10 mouse cellular contexts compared by ENCODE assay signal in the genomic region with DNA sequence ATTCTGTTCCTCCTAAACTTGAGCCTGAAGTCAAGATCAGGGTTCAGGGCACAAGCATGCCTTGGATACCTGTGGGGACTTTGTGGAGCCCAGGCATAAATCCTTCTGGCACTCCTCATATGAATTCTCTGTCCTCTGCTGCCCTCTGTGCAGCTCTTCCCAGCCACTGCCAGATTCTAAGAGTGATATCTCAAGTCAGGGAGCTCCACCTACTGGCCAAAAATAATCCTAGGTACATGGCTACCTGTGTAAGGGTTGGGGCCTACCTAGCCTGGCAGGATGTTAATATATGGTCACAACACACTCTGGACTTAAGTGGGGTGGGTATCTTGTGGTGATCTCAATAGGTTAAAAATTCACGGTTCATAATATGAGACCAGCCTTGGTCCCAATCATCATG. TPM values are rescaled to one million over a fixed set of nuclear protein-coding genes. Genes with fewer than 3 reads are reported as not detected.
A peak's percentile ranks its signal among the peaks of the same experiment; 100 is the strongest.
DNase-seq lines count a peak whose midpoint lies in the region; ATAC-seq lines count a peak whose summit lies in the region.
"Had no signal": no experiment of that assay in that cellular context is flagged by ENCODE, and none has a peak within 500 bp of the region (broad histone marks: within the 10 kb centered on the region; RNA-seq: fewer than 3 reads in every experiment).

No protein-coding gene starts in this region.

- no peak overlapping the region for H3K9ac ChIP-seq in limb, embryonic 11.5 days (ENCODE audit: low read length)
- H3K9ac ChIP-seq in liver, embryonic 12.5 days, result no peak overlapping the region
- H3K9ac ChIP-seq in neural tube, embryonic 12.5 days, result no peak overlapping the region
- H3K9ac ChIP-seq: embryonic facial prominence, embryonic 15.5 days had no signal

- peaks cover 7% of the 10 kb centered on the region; the same call in 1 of the 2 replicates for H3K36me3 ChIP-seq in limb, embryonic 11.5 days (ENCODE audit: control insufficient read depth, insufficient read depth, low read length)
- peaks cover 94% of the 10 kb centered on the region for H3K36me3 ChIP-seq in limb, embryonic 10.5 days
- H3K36me3 ChIP-seq in liver, embryonic 12.5 days, result peaks cover 90% of the 10 kb centered on the region
- peaks cover 78% of the 10 kb centered on the region for H3K36me3 ChIP-seq in neural tube, embryonic 12.5 days

- no peaks in the 10 kb centered on the region for H3K27me3 ChIP-seq in limb, embryonic 11.5 days (ENCODE audit: control insufficient read depth, insufficient read depth, low read length)
- H3K27me3 ChIP-seq in limb, embryonic 10.5 days (ENCODE audit: low read depth, poor library complexity, severe bottlenecking), result no peaks in the 10 kb centered on the region
- H3K27me3 ChIP-seq in liver, embryonic 12.5 days (replicated peaks), result no peaks in the 10 kb centered on the region
- no peaks in the 10 kb centered on the region for H3K27me3 ChIP-seq in neural tube, embryonic 12.5 days (replicated peaks)
- H3K27me3 ChIP-seq: embryonic facial prominence, embryonic 15.5 days had no signal

- H3K27ac ChIP-seq in limb, embryonic 11.5 days (replicated peaks; ENCODE audit: low read depth, low read length), result no peak overlapping the region
- no peak overlapping the region for H3K27ac ChIP-seq in limb, embryonic 10.5 days
- H3K27ac ChIP-seq in liver, embryonic 12.5 days, result no peak overlapping the region
- no peak overlapping the region for H3K27ac ChIP-seq in neural tube, embryonic 12.5 days
- H3K27ac ChIP-seq: embryonic facial prominence, embryonic 15.5 days had no signal

- H3K4me1 ChIP-seq in limb, embryonic 11.5 days (ENCODE audit: control insufficient read depth, insufficient read depth, low read length), result no peaks in the 10 kb centered on the region
- H3K4me1 ChIP-seq in limb, embryonic 10.5 days, result no peaks in the 10 kb centered on the region
- 0 out of 2 replicates have a peak, but pooled peaks cover 4% of the 10 kb centered on the region for H3K4me1 ChIP-seq in liver, embryonic 12.5 days
- no peaks in the 10 kb centered on the region for H3K4me1 ChIP-seq in neural tube, embryonic 12.5 days
- H3K4me1 ChIP-seq: embryonic facial prominence, embryonic 15.5 days had no signal

- no peaks in the 10 kb centered on the region for H3K9me3 ChIP-seq in limb, embryonic 11.5 days (ENCODE audit: control insufficient read depth, low read length)
- no peaks in the 10 kb centered on the region for H3K9me3 ChIP-seq in limb, embryonic 10.5 days (replicated peaks)
- H3K9me3 ChIP-seq in liver, embryonic 12.5 days (replicated peaks), result no peaks in the 10 kb centered on the region
- H3K9me3 ChIP-seq in neural tube, embryonic 12.5 days, result no peaks in the 10 kb centered on the region
- H3K9me3 ChIP-seq: embryonic facial prominence, embryonic 15.5 days had no signal

- peak; percentile 61 for DNase-seq in limb, embryonic 11.5 days (ENCODE audit: low spot score)
- DNase-seq in limb, embryonic 10.5 days (ENCODE audit: low spot score), result no peak
- DNase-seq in ZHBTc4 (ENCODE audit: low read depth, low spot score), result peak; percentile 67
- peak; percentile 42 for DNase-seq in embryo, embryonic 9.5 days (ENCODE audit: extremely low spot score)
- no peak for DNase-seq in gastrocnemius, postnatal 4 days (ENCODE audit: low spot score in 2 of 2)

- WGBS in limb, embryonic 11.5 days, result 63% methylated on average over 1 of the region's 1 CpGs
- WGBS in limb, embryonic 10.5 days, result 68% methylated on average over 1 of the region's 1 CpGs
- WGBS in liver, embryonic 12.5 days (ENCODE audit: insufficient replicate concordance), result 56% methylated on average over 1 of the region's 1 CpGs
- 75% methylated on average over 1 of the region's 1 CpGs for WGBS in neural tube, embryonic 12.5 days

- H3K4me2 ChIP-seq in limb, embryonic 11.5 days (ENCODE audit: low read depth, severe bottlenecking), result no peak overlapping the region
- no peak overlapping the region for H3K4me2 ChIP-seq in liver, embryonic 12.5 days
- H3K4me2 ChIP-seq in neural tube, embryonic 12.5 days (replicated peaks), result no peak overlapping the region
- H3K4me2 ChIP-seq: embryonic facial prominence, embryonic 15.5 days had no signal

- ATAC-seq in limb, embryonic 11.5 days (ENCODE audit: insufficient number of reproducible peaks, low FRiP score, low TSS enrichment, low read depth), result peak; percentile 48; the same call in 1 of the 2 replicates
- ATAC-seq in inflammation-experienced regulatory T-cells, adult 6 months, result peak; percentile 95
- peak; percentile 59; the same call in 1 of the 2 replicates for ATAC-seq in liver, embryonic 12.5 days
- peak; percentile 61; the same call in 1 of the 2 replicates for ATAC-seq in neural tube, embryonic 12.5 days (ENCODE audit: low FRiP score, low read depth)

- no peak overlapping the region for H3K4me3 ChIP-seq in limb, embryonic 11.5 days (ENCODE audit: low read depth, low read length)
- no peak overlapping the region for H3K4me3 ChIP-seq in limb, embryonic 10.5 days
- H3K4me3 ChIP-seq in liver, embryonic 12.5 days, result no peak overlapping the region
- no peak overlapping the region for H3K4me3 ChIP-seq in neural tube, embryonic 12.5 days
- H3K4me3 ChIP-seq: embryonic facial prominence, embryonic 15.5 days; myocyte had no signal

RNA-seq across cellular contexts. Expression of a gene that starts 8.3 kb away (rescaled TPM):
- 14.3 and 14.5 TPM in 2 replicates for polyA plus RNA-seq in limb, embryonic 11.5 days (2014; fragmentation: Nextera tagmentation; extraction: Ambion mirVana)
- polyA plus RNA-seq in limb, embryonic 10.5 days (2016; fragmentation: Nextera tagmentation; extraction: Ambion mirVana), result 9.6 and 11.8 TPM in 2 replicates
- 10 to 100 TPM; 13.1 to 17.8 (median 13.5) TPM for polyA plus RNA-seq in inflammation-experienced regulatory T-cells, adult 6 months (2017; shearing (Covaris generic))
- 5.9 TPM in 2 replicates for polyA plus RNA-seq in liver, embryonic 12.5 days (2016; fragmentation: Nextera tagmentation; extraction: Ambion mirVana)
- 8.0 and 8.2 TPM in 2 replicates for polyA plus RNA-seq in neural tube, embryonic 12.5 days (2016; fragmentation: Nextera tagmentation; extraction: Ambion mirVana)
- 1 to 10 TPM; 8.3 to 9.9 TPM for total RNA-seq in gastrocnemius, postnatal 4 days (2021)

RNA-seq across cellular contexts. Expression of a gene that starts 17.6 kb away (rescaled TPM):
- 8.5 and 11.3 TPM in 2 replicates for polyA plus RNA-seq in limb, embryonic 11.5 days (2014; fragmentation: Nextera tagmentation; extraction: Ambion mirVana)
- 10.6 and 13.4 TPM in 2 replicates for polyA plus RNA-seq in limb, embryonic 10.5 days (2016; fragmentation: Nextera tagmentation; extraction: Ambion mirVana)
- 1 to 10 TPM; 2.1 to 7.7 (median 4.7) TPM for polyA plus RNA-seq in inflammation-experienced regulatory T-cells, adult 6 months (2017; shearing (Covaris generic))
- polyA plus RNA-seq in liver, embryonic 12.5 days (2016; fragmentation: Nextera tagmentation; extraction: Ambion mirVana), result 6.2 and 7.1 TPM in 2 replicates
- 19.8 and 23.5 TPM in 2 replicates for polyA plus RNA-seq in neural tube, embryonic 12.5 days (2016; fragmentation: Nextera tagmentation; extraction: Ambion mirVana)
- total RNA-seq in gastrocnemius, postnatal 4 days (2021), result 10 to 100 TPM in 1 of 2 experiments, 1 to 10 TPM in 1; 9.7 to 12.2 TPM

RNA-seq across cellular contexts. Expression of a gene that starts 22.3 kb away (rescaled TPM):
- polyA plus RNA-seq in limb, embryonic 11.5 days (2014; fragmentation: Nextera tagmentation; extraction: Ambion mirVana), result 16.5 and 18.3 TPM in 2 replicates
- polyA plus RNA-seq in limb, embryonic 10.5 days (2016; fragmentation: Nextera tagmentation; extraction: Ambion mirVana), result 12.3 and 15.7 TPM in 2 replicates
- 10 to 100 TPM; 26.7 to 40.8 (median 39.5) TPM for polyA plus RNA-seq in inflammation-experienced regulatory T-cells, adult 6 months (2017; shearing (Covaris generic))
- polyA plus RNA-seq in liver, embryonic 12.5 days (2016; fragmentation: Nextera tagmentation; extraction: Ambion mirVana), result 16.1 and 17.8 TPM in 2 replicates
- polyA plus RNA-seq in neural tube, embryonic 12.5 days (2016; fragmentation: Nextera tagmentation; extraction: Ambion mirVana), result 18.1 and 18.3 TPM in 2 replicates
- total RNA-seq in gastrocnemius, postnatal 4 days (2021), result 10 to 100 TPM; 11.3 to 12.9 TPM

RNA-seq across cellular contexts. Expression of a gene that starts 22.3 kb away (rescaled TPM):
- polyA plus RNA-seq in limb, embryonic 11.5 days (2014; fragmentation: Nextera tagmentation; extraction: Ambion mirVana), result 45.9 and 46.4 TPM in 2 replicates
- 56.1 and 62.0 TPM in 2 replicates for polyA plus RNA-seq in limb, embryonic 10.5 days (2016; fragmentation: Nextera tagmentation; extraction: Ambion mirVana)
- polyA plus RNA-seq in inflammation-experienced regulatory T-cells, adult 6 months (2017; shearing (Covaris generic)), result 10 to 100 TPM; 59.8 to 74.7 (median 70.1) TPM
- 42.1 and 42.8 TPM in 2 replicates for polyA plus RNA-seq in liver, embryonic 12.5 days (2016; fragmentation: Nextera tagmentation; extraction: Ambion mirVana)
- 52.0 and 58.9 TPM in 2 replicates for polyA plus RNA-seq in neural tube, embryonic 12.5 days (2016; fragmentation: Nextera tagmentation; extraction: Ambion mirVana)
- 10 to 100 TPM; 35.6 to 36.2 TPM for total RNA-seq in gastrocnemius, postnatal 4 days (2021)

RNA-seq across cellular contexts. Expression of a gene that starts 23.5 kb away (rescaled TPM):
- polyA plus RNA-seq in limb, embryonic 11.5 days (2014; fragmentation: Nextera tagmentation; extraction: Ambion mirVana), result 0.55 and 0.84 TPM in 2 replicates
- polyA plus RNA-seq in limb, embryonic 10.5 days (2016; fragmentation: Nextera tagmentation; extraction: Ambion mirVana), result 0.43 and 0.61 TPM in 2 replicates
- under 1 TPM in 2 of 3 experiments, not detected in 1; 0.16 to 0.78 TPM for polyA plus RNA-seq in inflammation-experienced regulatory T-cells, adult 6 months (2017; shearing (Covaris generic))
- polyA plus RNA-seq in liver, embryonic 12.5 days (2016; fragmentation: Nextera tagmentation; extraction: Ambion mirVana), result 12.7 and 12.9 TPM in 2 replicates
- 1.2 and 1.6 TPM in 2 replicates for polyA plus RNA-seq in neural tube, embryonic 12.5 days (2016; fragmentation: Nextera tagmentation; extraction: Ambion mirVana)
- total RNA-seq in gastrocnemius, postnatal 4 days (2021), result under 1 TPM; 0.15 to 0.36 TPM

Comparison
In these comparisons a context has a peak if more than half of its experiments do, and no peak if none do; other contexts are left out.
1. DNase-seq: peak in limb, embryonic 11.5 days (single experiment), ZHBTc4 (single experiment) and embryo, embryonic 9.5 days (single experiment); none in limb, embryonic 10.5 days (single experiment) and gastrocnemius, postnatal 4 days (0 of 2).
2. Peak in every context shown above with its lines, with median percentiles within 50 percentile points of each other: ATAC-seq.